Mouse (Mus musculus) gastrocnemius, postnatal 10 days (tissue): ENCODE data around the gene Pabpc1l. TPM values are rescaled to one million over a fixed set of nuclear protein-coding genes. Genes with fewer than 3 reads are reported as not detected.

ENCODE experiments used
- DNase-seq: peaks from one replicate; pipeline ENCODE4 v3.0.0; 2021; ENCODE audit warnings: mixed read lengths
- total RNA-seq, 2 experiments: library from RNA; stranded (reverse); gene quantifications; 2 replicates each; pipeline ENCODE4 v1.2.3; 2021

Gene Pabpc1l
- total RNA-seq, 2 experiments from 2014 or later, result 0.56 to 1.4 TPM

- DNase-seq, result no peak
Measured at GRCm38 (mm10) chr2:164084342-164084700, 59.1 kb downstream of the Pabpc1l start.

DNA sequence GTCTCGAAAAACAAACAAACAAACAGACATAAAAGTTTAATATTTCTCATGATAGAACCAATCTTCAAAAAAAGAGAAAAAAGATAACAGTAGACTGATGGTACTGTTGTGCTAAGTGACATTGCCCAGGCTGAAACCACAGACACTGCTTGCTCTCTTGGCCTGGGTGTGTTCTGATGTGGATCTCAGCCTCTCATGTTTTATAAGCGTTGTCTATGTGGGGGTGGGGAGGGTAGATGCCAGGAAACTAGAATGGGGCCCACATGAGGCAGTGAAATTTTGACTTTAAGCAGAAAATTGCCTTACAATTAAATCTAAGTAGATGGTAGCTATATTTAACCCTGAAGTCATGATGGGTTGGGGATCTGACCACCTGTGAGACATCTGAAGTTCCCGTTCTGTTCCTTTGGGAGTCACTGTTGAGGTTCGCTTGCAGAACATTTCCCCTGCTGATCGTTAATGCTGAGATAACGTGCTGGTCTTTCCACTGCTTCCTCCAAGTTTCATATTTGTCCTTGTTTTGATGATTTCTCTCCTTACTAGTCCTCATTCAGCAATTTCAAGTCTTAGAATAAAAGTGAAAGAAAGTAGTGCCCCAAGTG, 62.3 kb downstream of the Pabpc1l start:
- no peak for DNase-seq

DNA sequence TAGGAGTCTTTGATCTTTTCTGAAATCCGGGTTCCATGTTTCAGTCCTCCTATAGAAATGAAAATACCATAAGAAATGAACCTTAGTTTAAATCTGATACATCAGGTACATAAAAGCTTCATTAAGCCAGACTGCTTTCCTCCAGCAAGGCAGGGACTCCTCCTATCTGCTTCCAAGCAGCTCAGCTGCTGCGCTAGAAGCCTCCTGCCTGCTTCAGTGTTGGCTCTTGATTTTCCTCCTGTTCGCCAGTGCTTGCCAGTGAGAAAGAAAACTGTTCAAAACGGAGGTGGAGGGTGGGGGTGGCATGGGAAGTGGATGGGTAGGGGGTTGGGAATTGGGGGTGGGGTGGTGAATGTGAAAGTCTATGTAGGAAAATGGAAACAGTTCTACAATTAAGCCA, 64.3 kb downstream of the Pabpc1l start:
- DNase-seq, result no peak

GRCm38 (mm10) chr2:164094152-164094551, 68.9 kb downstream of the Pabpc1l start:
- no peak for DNase-seq

GRCm38 (mm10) chr2:164098603-164099250, 73.5 kb downstream of the Pabpc1l start:
- no peak for DNase-seq

Other genes starting within 250 kb of the Pabpc1l start
- 1 to 10 TPM in 1 of 2 experiments, under 1 TPM in 1; 0.40 to 1.9 TPM for gene Ccn5, start 204.6 kb upstream of the Pabpc1l start, total RNA-seq
- not detected for gene Kcnk15, start 171.8 kb upstream of the Pabpc1l start, total RNA-seq
- gene Rims4, start 106.8 kb upstream of the Pabpc1l start, total RNA-seq, result under 1 TPM; 0.90 to 0.96 TPM
- 10 to 100 TPM; 80.1 to 90.3 TPM for gene Ywhab, start 30.5 kb upstream of the Pabpc1l start, total RNA-seq
- 10 to 100 TPM; 13.7 to 15.1 TPM for gene Stk4, start 44.9 kb downstream of the Pabpc1l start, total RNA-seq
- gene Tomm34, start 45.7 kb downstream of the Pabpc1l start, total RNA-seq, result 10 to 100 TPM; 14.7 to 18.7 TPM
- gene Kcns1, start 145.7 kb downstream of the Pabpc1l start, total RNA-seq, result 1 to 10 TPM; 4.8 to 5.1 TPM
- gene Wfdc5, start 157.3 kb downstream of the Pabpc1l start, total RNA-seq, result under 1 TPM; 0.47 to 0.52 TPM
- gene Wfdc12, start 165.2 kb downstream of the Pabpc1l start, total RNA-seq, result not detected
- gene Wfdc15a, start 174.7 kb downstream of the Pabpc1l start, total RNA-seq, result not detected
- gene Wfdc15b, start 196.2 kb downstream of the Pabpc1l start, total RNA-seq, result not detected
- not detected for gene Svs2, start 213.0 kb downstream of the Pabpc1l start, total RNA-seq
- not detected for gene Svs3b, start 231.2 kb downstream of the Pabpc1l start, total RNA-seq